Mouse (Mus musculus) CH12.LX (cell line): Measurements from ENCODE around the gene Tbc1d30. TPM values are rescaled to one million over a fixed set of nuclear protein-coding genes. Genes with fewer than 3 reads are reported as not detected.
A peak's percentile ranks its signal among the peaks of the same experiment; 100 is the strongest.

Experiments used
- DNase-seq: peaks from one replicate; pipeline ENCODE4 v3.0.0-alpha.2; 2013; ENCODE audit errors: extremely low read depth
- H3K27ac ChIP-seq: 2 replicates; pipeline ENCODE4 v1.5.1; 2012; ENCODE audit warnings: low read depth, mild to moderate bottlenecking, control low read depth, moderate library complexity; ENCODE audit not compliant: insufficient read depth
- H3K27me3 ChIP-seq: replicated peaks from 2 replicates; pipeline ENCODE3; 2012; ENCODE audit warnings: inconsistent platforms
- H3K36me3 ChIP-seq, 2 experiments: replicated peaks in 1 of 2; 2 replicates each; pipeline versions ENCODE3 to v1.6.1; 2012; ENCODE audit warnings: inconsistent platforms in 1 of 2, low read length in 1 of 2, mild to moderate bottlenecking in 1 of 2, mixed read lengths in 1 of 2, moderate library complexity in 1 of 2; ENCODE audit not compliant: control insufficient read depth in 1 of 2, insufficient read depth in 1 of 2
- H3K4me1 ChIP-seq, 2 experiments: 2 replicates each; pipeline ENCODE4 v1.6.1; 2012; ENCODE audit warnings: inconsistent platforms in 1 of 2, moderate library complexity in 1 of 2; ENCODE audit not compliant: insufficient read depth in 2 of 2, control insufficient read depth in 1 of 2
- H3K4me2 ChIP-seq: 2 replicates; pipeline ENCODE4 v1.6.1; 2012; ENCODE audit warnings: low read depth, mild to moderate bottlenecking, control low read depth; ENCODE audit not compliant: poor library complexity, insufficient read depth, severe bottlenecking
- H3K4me3 ChIP-seq, 3 experiments: fragments of 150-350 bp in 1 of 3; sonication (generic) in 1 of 3; replicated peaks in 1 of 3; 2 replicates each; pipeline versions ENCODE3 to v1.5.1; 2011 to 2012; ENCODE audit warnings: low read depth in 2 of 3, low read length in 2 of 3, mild to moderate bottlenecking in 2 of 3, moderate library complexity in 2 of 3, control low read depth in 1 of 3, improper control_type of control experiment in 1 of 3, inconsistent platforms in 1 of 3, mixed read lengths in 1 of 3; ENCODE audit not compliant: poor library complexity in 1 of 3
- H3K79me2 ChIP-seq: replicated peaks from 2 replicates; pipeline ENCODE4 v1.6.1; 2012; ENCODE audit warnings: mild to moderate bottlenecking, moderate library complexity; ENCODE audit not compliant: control insufficient read depth, poor library complexity, insufficient read depth, severe bottlenecking; ENCODE audit errors: extremely low read depth
- H3K9ac ChIP-seq: 2 replicates; pipeline ENCODE4 v1.6.1; 2012; ENCODE audit warnings: low read depth, mild to moderate bottlenecking, control low read depth, moderate library complexity; ENCODE audit not compliant: insufficient read depth
- H3K9me3 ChIP-seq: replicated peaks from 2 replicates; pipeline ENCODE3; 2012; ENCODE audit warnings: low read length, inconsistent platforms, mixed read lengths
- CTCF ChIP-seq, 2 experiments: IDR thresholded peaks in 1 of 2; conservative IDR thresholded peaks in 1 of 2; 2 replicates each; pipeline ENCODE4 v1.5.1; 2011 to 2012; ENCODE audit warnings: low read depth in 2 of 2, low read length in 2 of 2, improper control_type of control experiment in 1 of 2, inconsistent platforms in 1 of 2, mild to moderate bottlenecking in 1 of 2, moderate library complexity in 1 of 2
- ELF1 ChIP-seq: IDR thresholded peaks from 2 replicates; pipeline ENCODE4 v1.6.1; 2014; ENCODE audit warnings: low read depth, mild to moderate bottlenecking, inconsistent platforms, low read length, improper control_type of control experiment
- ETS1 ChIP-seq: conservative IDR thresholded peaks from 2 replicates; pipeline ENCODE4 v1.6.1; 2012; ENCODE audit warnings: low read depth, mild to moderate bottlenecking, inconsistent platforms, low read length, improper control_type of control experiment, moderate library complexity
- IRF4 ChIP-seq: IDR thresholded peaks from 2 replicates; pipeline ENCODE4 v1.6.1; 2014; ENCODE audit warnings: low read depth, mild to moderate bottlenecking, inconsistent platforms, low read length, improper control_type of control experiment
- JUN ChIP-seq: IDR thresholded peaks from 2 replicates; pipeline ENCODE4 v1.6.1; 2011; ENCODE audit warnings: low read depth, mild to moderate bottlenecking, low read length, improper control_type of control experiment, moderate library complexity; ENCODE audit not compliant: insufficient read depth
- KAT2A ChIP-seq: IDR thresholded peaks from 2 replicates; pipeline ENCODE4 v1.6.1; 2012; ENCODE audit warnings: low read length, improper control_type of control experiment, inconsistent platforms; ENCODE audit not compliant: insufficient replicate concordance
- MAFK ChIP-seq: IDR thresholded peaks from 2 replicates; pipeline ENCODE4 v1.6.1; 2011; ENCODE audit warnings: low read length, improper control_type of control experiment; ENCODE audit not compliant: insufficient replicate concordance
- MAX ChIP-seq: IDR thresholded peaks from 2 replicates; pipeline ENCODE4 v1.6.1; 2011; ENCODE audit warnings: low read length, improper control_type of control experiment
- MEF2A ChIP-seq: IDR thresholded peaks from 2 replicates; pipeline ENCODE4 v1.6.1; 2014; ENCODE audit warnings: low read depth, mild to moderate bottlenecking, inconsistent platforms, low read length, improper control_type of control experiment, borderline replicate concordance
- PAX5 ChIP-seq: IDR thresholded peaks from 2 replicates; pipeline ENCODE4 v1.6.1; 2012; ENCODE audit warnings: low read length, inconsistent platforms, mixed read lengths
- POLR2A ChIP-seq: IDR thresholded peaks from 2 replicates; pipeline ENCODE4 v1.6.1; 2011; ENCODE audit warnings: low read depth, mild to moderate bottlenecking, improper control_type of control experiment, low read length
- POLR2AphosphoS2 ChIP-seq: IDR thresholded peaks from 2 replicates; pipeline ENCODE4 v1.6.1; 2011; ENCODE audit warnings: low read depth, low read length, improper control_type of control experiment
- RCOR1 ChIP-seq: conservative IDR thresholded peaks from 2 replicates; pipeline ENCODE4 v1.6.1; 2012; ENCODE audit warnings: low read depth, mild to moderate bottlenecking, inconsistent platforms, low read length, improper control_type of control experiment
- SIN3A ChIP-seq: IDR thresholded peaks from 2 replicates; pipeline ENCODE4 v1.6.1; 2012; ENCODE audit warnings: low read length, improper control_type of control experiment, inconsistent platforms
- SMC3 ChIP-seq: IDR thresholded peaks from 2 replicates; pipeline ENCODE4 v1.6.1; 2011; ENCODE audit warnings: low read depth, low read length, improper control_type of control experiment
- TBP ChIP-seq: conservative IDR thresholded peaks from 2 replicates; pipeline ENCODE4 v1.6.1; 2011; ENCODE audit warnings: low read depth, low read length, improper control_type of control experiment
- USF1 ChIP-seq: IDR thresholded peaks from 2 replicates; pipeline ENCODE4 v1.6.1; 2014; ENCODE audit warnings: low read depth, mild to moderate bottlenecking, inconsistent platforms, low read length, improper control_type of control experiment
- ZC3H11A ChIP-seq: IDR thresholded peaks from 2 replicates; pipeline ENCODE4 v1.6.1; 2012; ENCODE audit warnings: low read depth, mild to moderate bottlenecking, inconsistent platforms, low read length, improper control_type of control experiment
- ZMIZ1 ChIP-seq: IDR thresholded peaks from 2 replicates; pipeline ENCODE4 v1.6.1; 2012; ENCODE audit warnings: low read depth, mild to moderate bottlenecking, inconsistent platforms, low read length, improper control_type of control experiment
- ZNF384 ChIP-seq: IDR thresholded peaks from 2 replicates; pipeline ENCODE4 v1.6.1; 2012; ENCODE audit warnings: low read depth, low read length, improper control_type of control experiment, inconsistent platforms
- dilution Hi-C: fragments of 300-500 bp; cut with MboI; formaldehyde crosslinking; loops from 2 replicates; pipeline ENCODE4 v1.14.3; 2020; ENCODE audit warnings: low sequenced_read_pairs; ENCODE audit not compliant: extremely low pct_unique_long_range_greater_than_20kb, extremely low pct_ligation_motif_present
- in situ Hi-C: fragments of 300-500 bp; cut with MboI; formaldehyde crosslinking; loops from 3 replicates; pipeline ENCODE4 v1.14.3; 2019; ENCODE audit warnings: low sequenced_read_pairs, low pct_ligation_motif_present, low pct_unique_long_range_greater_than_20kb, mixed read lengths
- polyA plus RNA-seq: library from polyadenylated mRNA; unstranded; fragments of >175 nt; gene quantifications from 2 replicates; pipeline ENCODE4 v1.2.1, GENCODE M21; 2012; ENCODE audit warnings: low read depth; ENCODE audit not compliant: insufficient read length
- total RNA-seq, 2 experiments: library from RNA; depleted of rRNA; stranded (reverse); fragments of 300-350 nt in 1 of 2; fragments of >200 nt in 1 of 2; gene quantifications; 2 replicates each; pipeline ENCODE4 v1.2.3; 2012 to 2014

Tbc1d30 gene
- total and polyA plus RNA-seq, 3 experiments = 0.16 TPM; not detected in 2

DNA sequence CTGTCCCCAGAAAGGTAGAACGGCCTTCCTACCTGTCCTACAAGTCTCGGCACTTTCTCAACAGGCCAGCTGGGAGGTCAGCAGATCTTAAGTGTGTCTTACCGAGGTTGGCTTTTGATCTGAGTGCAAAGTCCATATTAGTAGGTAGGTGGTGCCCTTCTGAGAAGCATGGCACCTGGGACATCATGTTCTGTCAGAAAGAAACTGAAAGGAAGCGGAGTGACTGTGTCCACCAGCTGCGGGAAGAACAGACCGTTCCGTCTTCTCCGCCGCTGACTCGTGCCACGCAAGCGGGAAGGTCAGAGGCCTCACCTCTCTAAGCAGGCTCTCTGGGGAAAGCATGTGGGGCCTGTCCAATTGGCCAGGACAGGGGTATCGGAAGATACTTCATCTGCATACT, 33.6 kb upstream of the Tbc1d30 start (continued):
- TF ChIP-seq RCOR1 = no peak
- 0 out of 2 replicates have a peak, but pooled peaks have one; percentile 24 for TF ChIP-seq ELF1
- TF ChIP-seq TBP = no peak
- TF ChIP-seq POLR2A = no peak
- no peak for TF ChIP-seq ZC3H11A
- TF ChIP-seq MEF2A = peak; percentile 53; the same call in 1 of the 2 replicates
- no peak for TF ChIP-seq MAFK
- TF ChIP-seq, all 38 proteins: peak for 14

DNA sequence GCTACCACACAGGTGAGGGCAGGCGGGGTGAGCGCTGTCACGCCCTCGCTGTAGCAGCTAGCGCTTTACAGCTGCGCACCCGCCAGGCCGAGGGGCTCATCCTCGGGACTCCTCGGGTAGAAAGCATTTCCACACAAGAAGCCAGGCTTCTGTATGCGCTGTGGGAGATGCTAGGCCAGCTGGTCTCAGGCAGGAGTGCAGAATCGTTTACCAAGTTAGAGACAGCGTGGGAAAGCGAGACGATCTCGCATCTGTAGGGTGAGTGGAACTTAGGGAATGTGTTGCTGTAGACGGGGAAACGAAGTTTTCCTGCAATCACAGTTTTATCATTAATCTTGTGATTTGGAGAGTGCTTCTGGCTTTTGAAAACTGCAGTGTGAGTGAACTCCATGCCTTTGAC, 30.2 kb upstream of the Tbc1d30 start:
- no peak overlapping the region for H3K4me3 ChIP-seq

DNA sequence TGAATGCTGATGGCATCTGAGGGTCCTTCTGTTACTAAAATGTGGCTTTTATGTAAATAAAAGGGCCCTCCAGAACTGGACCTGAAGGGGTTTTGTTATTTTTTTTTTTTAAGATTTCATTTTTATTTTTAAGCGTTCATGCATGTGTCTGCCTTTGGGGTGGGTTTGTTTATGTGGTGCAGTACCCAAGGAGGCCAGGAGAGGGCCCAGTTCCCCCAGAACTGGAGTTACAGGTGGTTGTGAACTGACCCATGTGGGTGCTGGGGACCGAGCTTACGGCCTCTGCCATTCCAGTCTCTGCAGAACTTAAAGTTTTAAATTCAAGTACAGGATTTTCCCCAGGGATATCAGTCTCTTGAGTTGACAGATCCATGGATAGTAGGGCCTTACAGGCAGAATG, 28.3 kb upstream of the Tbc1d30 start:
- TF ChIP-seq IRF4 (no peak), SMC3 (no peak), ETS1 (no peak), JUN (no peak), CTCF (conservative IDR thresholded peaks at IDR 0.05 in 1 of 2, IDR thresholded peaks at IDR 0.05 in 1 of 2; ENCODE audit: low read depth in 2 of 2, low read length in 2 of 2) (peak in 1 of 2 experiments; percentile 19; a peak in 2 of 4 replicates), MAX (no peak)
- Histone ChIP-seq H3K36me3 (peaks cover 59 to 74% of the 10 kb centered on the region in 2 experiments), H3K79me2 (no peaks in the 10 kb centered on the region), H3K27ac (no peak overlapping the region), H3K9me3 (peaks cover 4% of the 10 kb centered on the region), H3K4me2 (no peak overlapping the region), H3K4me3 (no peak overlapping the region), H3K9ac (no peak overlapping the region), H3K4me1 (peaks cover 9 to 32% of the 10 kb centered on the region in 2 experiments), H3K27me3 (no peaks in the 10 kb centered on the region)
- dilution Hi-C loops = no loop called here
- in situ Hi-C loops = no loop called here
- no peak for DNase-seq

More for the DNA sequence above, 30.2 kb upstream of the Tbc1d30 start:
- Histone ChIP-seq H3K36me3 (peaks cover 75 to 92% of the 10 kb centered on the region in 2 experiments), H3K9ac (no peak overlapping the region), H3K4me1 (peaks cover 7 to 25% of the 10 kb centered on the region in 2 experiments), H3K79me2 (no peaks in the 10 kb centered on the region), H3K27ac (no peak overlapping the region), H3K9me3 (peaks cover 4% of the 10 kb centered on the region), H3K4me2 (no peak overlapping the region), H3K27me3 (no peaks in the 10 kb centered on the region)
- DNase-seq = no peak
- dilution Hi-C loops = no loop called here
- TF ChIP-seq POLR2AphosphoS2 (no peak), KAT2A (no peak), ZNF384 (no peak), ZMIZ1 (no peak), USF1 (no peak), POLR2A (no peak), PAX5 (no peak), MAFK (no peak), SIN3A (no peak)
- in situ Hi-C loops = no loop called here
